Mouse (Mus musculus): ENCODE data around the gene Phf21b.
A peak's percentile ranks its signal among the peaks of the same experiment; 100 is the strongest.
"Not testable (repeated sequence)": the region's sequence is repeated elsewhere in the genome, so short reads cannot be mapped to it uniquely, and the experiment has no call there.

Phf21b gene

DNA sequence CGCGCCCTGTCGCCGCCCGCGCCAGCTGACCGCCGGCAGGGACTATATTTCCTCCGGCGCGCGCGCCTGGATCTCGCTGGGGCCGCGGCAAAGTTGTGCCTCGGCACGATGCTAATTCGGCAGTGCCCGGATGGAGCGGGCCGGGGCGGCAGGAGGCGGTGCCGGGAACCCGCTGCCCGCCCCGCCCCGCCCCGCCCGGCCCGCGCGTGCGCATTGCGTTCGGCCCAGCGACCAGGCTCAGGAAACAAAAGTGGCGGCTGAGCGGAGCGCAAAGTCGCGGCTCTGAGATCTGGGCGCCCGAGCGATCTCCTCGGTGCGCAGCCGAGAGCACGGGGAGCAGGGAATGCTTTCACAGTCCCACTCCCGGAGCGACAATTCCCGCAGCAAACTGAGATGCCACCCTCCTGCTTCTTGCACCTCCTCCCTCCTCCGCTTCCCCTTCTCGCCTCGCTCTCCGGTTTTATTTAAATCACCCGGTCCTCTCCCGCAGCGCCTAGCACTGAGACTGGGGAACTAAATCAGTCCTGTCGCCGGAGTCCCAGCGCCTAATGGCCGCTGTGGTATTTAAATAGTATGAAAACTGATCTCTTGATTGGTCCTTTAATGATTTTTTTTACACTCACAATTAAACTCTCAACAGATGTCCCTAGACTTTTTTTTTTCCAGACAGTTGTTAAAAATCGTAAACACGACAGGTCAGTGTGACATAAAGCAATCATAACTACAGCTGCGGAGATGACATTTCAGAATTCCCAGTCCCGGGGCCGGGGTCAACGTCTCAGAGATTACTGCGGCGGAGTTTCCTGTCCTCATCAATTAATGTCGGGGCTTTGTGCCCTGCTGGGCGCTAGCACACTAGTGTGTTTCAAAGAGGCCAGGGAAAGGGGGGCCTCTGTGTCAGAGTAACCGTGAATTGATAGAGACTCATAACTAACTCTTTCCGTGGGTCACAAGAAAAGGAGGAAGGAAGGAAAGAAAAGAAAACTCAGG lies at the start of gene Phf21b:
TSS of gene Phf21b (minus strand) at position 44 of the 990 bp plus-strand sequence.
- DNase-seq (ENCODE audit: low read depth, low spot score) = peak; percentile 88

- DNase-seq (ENCODE audit: low read depth, low spot score) = no peak
Measured at GRCm38 (mm10) chr15:84903843-84904385, 48.1 kb upstream of the Phf21b start.

DNA sequence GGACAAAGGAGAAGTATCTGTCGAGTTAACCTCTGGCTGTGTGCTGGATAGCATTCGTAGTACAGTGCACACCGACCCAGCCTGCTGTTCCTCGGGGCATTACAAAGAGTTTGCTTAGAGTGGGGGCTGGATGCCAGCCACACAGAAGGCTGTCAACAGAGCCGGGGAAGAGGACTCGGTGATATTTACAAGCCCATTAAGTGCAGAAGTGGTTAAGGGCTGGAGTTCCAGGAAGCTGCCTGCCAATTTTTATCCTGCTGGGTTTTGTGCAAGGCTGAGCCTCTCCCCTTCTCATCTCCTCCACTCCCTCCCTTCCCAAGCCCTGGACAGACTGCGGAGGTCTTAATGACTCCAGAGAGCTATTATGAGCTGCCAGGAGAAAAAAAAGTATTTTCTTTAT lies 42.2 kb upstream of the Phf21b start:
- no peak for DNase-seq (ENCODE audit: low read depth, low spot score)

- DNase-seq (ENCODE audit: low read depth, low spot score) = no peak
Measured at GRCm38 (mm10) chr15:84896664-84897063, 40.8 kb upstream of the Phf21b start.

DNA sequence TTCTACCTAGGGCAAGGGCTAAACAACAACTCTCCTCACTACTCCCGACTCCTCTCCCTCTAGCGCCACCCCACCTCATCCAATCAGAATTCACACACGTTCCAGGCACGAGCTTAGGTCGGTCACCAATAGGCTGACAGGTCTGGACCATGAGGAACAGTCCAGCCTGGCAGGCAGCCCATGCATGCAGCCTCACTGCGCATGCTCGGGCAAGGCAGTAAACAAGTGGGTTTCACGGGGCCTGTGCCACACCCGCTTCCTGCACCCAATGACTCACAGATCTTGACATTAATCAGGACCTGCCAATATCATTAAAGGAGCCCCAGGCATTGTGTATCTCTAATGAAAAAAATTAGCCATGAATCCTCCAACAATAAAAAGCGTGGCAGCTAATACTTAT lies 40.4 kb upstream of the Phf21b start:
- not testable (repeated sequence) for DNase-seq (ENCODE audit: low read depth, low spot score)

- peak; percentile 89 for DNase-seq (ENCODE audit: low read depth, low spot score)
Measured at GRCm38 (mm10) chr15:84891658-84892057, 35.8 kb upstream of the Phf21b start.

DNA sequence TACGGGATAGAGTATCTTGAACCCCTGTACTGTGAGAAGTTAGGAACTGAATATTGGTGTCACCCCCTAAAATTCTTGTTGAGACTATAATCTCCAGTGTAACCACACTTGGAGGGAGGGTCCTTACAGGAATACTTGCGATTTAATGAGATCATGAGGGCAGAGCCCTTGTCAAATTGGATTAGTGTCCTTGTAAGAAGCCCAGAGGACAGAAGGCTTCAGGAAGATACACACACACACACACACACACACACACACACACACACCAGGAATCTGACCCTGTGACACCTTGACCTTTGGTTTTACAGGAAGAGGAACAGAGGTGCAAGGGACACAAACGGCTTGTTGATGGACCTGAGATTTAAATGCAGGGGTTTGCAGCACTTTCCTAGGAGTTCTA lies 35.4 kb upstream of the Phf21b start:
- DNase-seq (ENCODE audit: low read depth, low spot score) = no peak

DNA sequence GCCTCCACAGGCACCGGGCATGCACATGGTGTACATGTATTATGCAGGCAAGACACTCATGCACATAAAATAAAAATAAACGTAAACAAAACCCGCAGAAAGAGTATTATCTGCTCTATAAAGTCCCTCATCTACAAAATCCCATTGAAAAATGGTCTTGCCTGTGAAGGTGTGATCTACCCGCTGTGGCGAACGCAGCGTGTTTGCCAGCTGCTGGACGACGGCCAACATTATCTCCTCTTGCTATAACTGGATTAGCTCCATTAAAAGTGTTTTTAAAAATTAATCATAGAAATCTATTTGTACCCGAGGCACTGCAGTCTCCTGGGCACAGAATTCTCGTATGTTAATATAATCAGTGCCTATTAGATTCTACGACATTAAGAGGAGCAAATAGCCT lies 32.2 kb upstream of the Phf21b start:
- no peak for DNase-seq (ENCODE audit: low read depth, low spot score)

- DNase-seq (ENCODE audit: low read depth, low spot score) = no peak
Measured at GRCm38 (mm10) chr15:84877029-84877815, 21.4 kb upstream of the Phf21b start.

DNA sequence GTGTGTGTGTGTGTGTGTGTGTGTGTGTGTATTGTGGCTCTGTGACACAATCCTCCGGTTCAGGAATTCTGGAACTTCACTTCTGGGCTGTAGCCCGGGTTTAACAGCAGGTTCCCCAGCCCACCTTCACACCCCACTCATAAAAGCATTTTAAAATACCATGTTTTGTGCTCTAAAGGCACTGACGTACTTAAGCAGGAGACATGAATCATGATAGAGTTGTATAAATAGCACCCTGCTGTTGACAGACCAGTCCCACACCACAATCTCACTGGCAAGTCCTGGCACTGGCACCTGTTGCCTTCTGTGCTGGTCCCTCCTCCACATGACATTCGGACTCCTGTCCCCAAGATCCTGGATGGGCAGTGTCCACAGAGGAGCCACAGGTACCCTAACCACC lies 18.0 kb upstream of the Phf21b start:
- no peak for DNase-seq (ENCODE audit: low read depth, low spot score)

DNA sequence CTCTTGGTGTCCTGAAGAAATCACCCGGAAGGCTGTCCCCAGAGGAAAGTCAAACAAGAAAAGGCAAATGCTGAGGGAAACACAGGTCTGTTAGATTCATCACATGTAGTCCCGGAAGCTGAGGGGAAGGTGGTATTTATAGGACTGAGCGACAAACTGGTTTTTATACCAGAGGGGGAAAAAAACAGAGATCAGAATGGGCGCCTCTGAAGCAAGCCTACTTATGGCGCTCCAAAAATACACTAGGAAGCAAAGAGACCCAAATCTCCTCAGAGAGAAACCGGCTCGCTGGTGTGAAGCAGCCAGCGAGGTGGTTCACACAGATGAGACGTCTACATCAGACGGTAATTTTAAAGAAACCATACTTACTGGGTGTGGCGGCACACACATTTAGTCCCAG lies 17.2 kb upstream of the Phf21b start:
- no peak for DNase-seq (ENCODE audit: low read depth, low spot score)

GRCm38 (mm10) chr15:84871802-84872201 lies 16.0 kb upstream of the Phf21b start:
- no peak for DNase-seq (ENCODE audit: low read depth, low spot score)

DNA sequence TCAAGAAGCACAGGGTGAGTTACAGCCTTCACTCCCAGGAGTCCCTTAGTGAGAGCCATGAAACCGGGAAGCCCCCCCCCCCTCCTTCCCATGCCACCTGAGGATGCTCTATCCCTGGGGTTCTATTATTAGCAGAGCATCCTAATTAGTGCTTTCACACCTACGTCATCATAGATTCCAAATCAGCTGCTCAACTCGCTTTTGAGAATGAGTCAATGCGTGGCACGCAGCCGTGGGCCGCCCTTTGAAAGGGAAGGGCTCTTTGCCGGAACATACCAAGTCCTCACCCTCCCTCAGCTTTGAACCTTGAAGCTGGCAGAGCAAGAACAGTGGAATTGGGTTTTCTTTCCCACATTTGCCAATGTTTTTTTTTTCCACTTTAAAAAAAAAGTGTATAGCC lies 6.1 kb upstream of the Phf21b start:
- DNase-seq (ENCODE audit: low read depth, low spot score) = no peak

- DNase-seq (ENCODE audit: low read depth, low spot score) = no peak
Measured at GRCm38 (mm10) chr15:84857623-84858022, 1.8 kb upstream of the Phf21b start.

DNA sequence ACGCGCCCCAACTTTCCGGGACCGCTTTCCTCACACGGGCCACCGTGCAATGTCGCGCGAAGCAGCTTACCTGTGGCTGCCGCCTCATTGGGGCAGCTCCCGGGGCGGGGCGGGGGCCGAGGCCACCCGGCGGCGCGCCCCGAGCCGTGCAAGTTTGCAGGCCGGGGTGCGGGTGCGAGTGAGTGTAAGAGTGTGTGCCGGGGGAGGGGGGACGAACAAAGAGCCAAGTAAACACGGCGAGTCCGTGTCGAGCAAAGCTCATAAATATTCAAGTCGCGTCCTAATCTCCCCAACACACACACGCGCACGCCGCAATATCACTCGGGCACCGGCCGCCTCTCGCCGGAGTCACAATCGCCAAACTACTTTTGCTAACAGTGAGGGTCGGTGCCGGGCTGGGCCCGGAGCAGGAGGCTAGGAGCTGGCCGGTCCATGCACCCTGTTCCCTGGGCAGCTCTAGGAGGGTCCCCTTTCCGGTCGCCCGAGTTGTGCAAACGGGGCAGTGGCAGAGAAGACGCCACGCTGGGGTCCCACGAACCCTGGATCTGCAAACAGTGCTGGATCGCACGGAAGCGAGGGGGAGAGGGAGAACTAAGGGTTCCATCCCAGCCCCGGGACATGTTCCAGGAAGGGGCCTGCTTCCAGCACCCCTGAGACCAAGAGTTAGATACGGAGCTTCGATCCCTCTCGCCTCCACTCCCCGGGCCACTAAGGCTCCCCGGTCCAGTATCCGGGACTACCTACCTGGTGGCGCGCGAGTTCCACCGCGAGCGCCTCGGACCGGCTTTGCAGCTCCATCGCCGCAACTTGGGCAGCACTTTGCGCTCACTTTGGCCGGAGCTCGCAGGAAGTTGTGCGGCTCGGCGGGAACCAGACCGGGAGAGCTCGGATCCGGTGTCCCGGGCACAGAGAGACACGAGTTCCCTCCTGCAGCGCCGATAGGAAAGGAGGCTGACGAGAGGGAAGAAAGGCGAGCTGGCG lies 638 bp downstream of the Phf21b start:
- peak; percentile 75 for DNase-seq (ENCODE audit: low read depth, low spot score)

GRCm38 (mm10) chr15:84854171-84854811 lies 1.6 kb downstream of the Phf21b start:
- DNase-seq (ENCODE audit: low read depth, low spot score) = peak; percentile 44

DNA sequence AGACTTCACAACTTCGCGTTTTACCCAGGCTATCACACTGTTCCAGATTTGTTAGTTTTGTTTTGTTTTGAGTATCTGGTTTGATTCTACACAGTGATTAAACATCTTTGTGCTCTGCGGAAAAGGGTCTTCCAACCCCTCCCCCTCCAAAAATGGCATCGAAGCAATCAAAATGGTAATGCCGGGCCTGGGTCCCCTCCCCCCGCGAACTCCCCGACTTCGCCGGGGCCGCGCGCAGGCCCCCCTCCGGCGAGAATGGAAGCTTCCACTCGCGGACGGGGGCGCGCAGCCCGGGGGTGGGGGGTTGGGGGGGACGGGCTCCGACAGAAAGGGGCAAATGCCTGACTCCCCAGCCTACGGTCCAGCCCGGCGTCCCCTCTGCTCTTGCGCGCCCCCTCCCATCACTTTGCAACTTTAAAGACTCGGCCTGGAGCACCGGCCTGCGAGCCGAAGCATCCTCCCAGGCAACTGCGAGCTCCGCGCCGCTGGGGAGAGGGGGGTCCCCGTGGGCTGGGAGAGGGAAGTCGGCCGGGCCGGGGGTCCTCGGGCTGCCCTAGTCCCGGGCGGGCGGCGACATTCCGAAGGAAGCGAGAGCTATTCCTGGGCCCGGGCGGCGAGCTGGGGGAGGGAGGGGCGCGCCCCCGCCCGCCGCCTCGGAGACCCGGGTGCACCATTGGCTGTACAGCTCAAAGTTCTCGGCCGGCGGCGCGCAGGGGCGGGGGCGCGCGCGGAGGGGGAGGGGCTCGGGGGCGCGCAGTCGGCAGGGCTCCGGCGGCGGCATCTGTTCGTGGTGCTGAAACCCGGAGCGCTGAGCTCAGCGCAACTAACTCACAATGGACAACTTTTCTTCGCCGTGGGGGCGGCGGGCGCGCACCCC lies 2.4 kb downstream of the Phf21b start:
- peak; percentile 84 for DNase-seq (ENCODE audit: low read depth, low spot score)

GRCm38 (mm10) chr15:84852457-84853070 lies 3.3 kb downstream of the Phf21b start:
- no peak for DNase-seq (ENCODE audit: low read depth, low spot score)

- no peak for DNase-seq (ENCODE audit: low read depth, low spot score)
Measured at GRCm38 (mm10) chr15:84850321-84850720, 5.5 kb downstream of the Phf21b start.
